Mouse (Mus musculus) kidney, adult 2 months (tissue): ENCODE results near the gene Doc2g.

ENCODE experiments used
- CTCF ChIP-seq: fragments of 200-500 bp; conservative IDR thresholded peaks from 2 replicates; pipeline ENCODE4 v1.5.1; 2011; ENCODE audit warnings: low read depth, mild to moderate bottlenecking, control low read depth, low read length, moderate library complexity, mixed read lengths; ENCODE audit not compliant: insufficient read depth, insufficient read length
- POLR2A ChIP-seq: fragments of 200-500 bp; IDR thresholded peaks from one replicate; pipeline ENCODE4 v1.6.1; 2011; ENCODE audit warnings: low read depth, low read length, control low read depth

GRCm38 (mm10) chr19:4055947-4056693 is 53.0 kb downstream of the Doc2g start:
- TF ChIP-seq CTCF (no peak), POLR2A (no peak)
